Mouse (Mus musculus): ENCODE results near the gene Slc4a1ap. TPM values are rescaled to one million over a fixed set of nuclear protein-coding genes. Genes with fewer than 3 reads are reported as not detected.

Gene Slc4a1ap
- polyA plus RNA-seq, 1 experiment, result 48.9 TPM

- TF ChIP-seq POLR2A (IDR thresholded peaks at IDR 0.05; ENCODE audit: low read depth, low read length) (no peak), CTCF (IDR thresholded peaks at IDR 0.05; ENCODE audit: borderline replicate concordance, insufficient read depth, low read length) (no peak)
- Histone ChIP-seq H3K27ac (ENCODE audit: insufficient read depth, low read length) (peak overlapping the region; percentile 76), H3K4me1 (ENCODE audit: control insufficient read depth, insufficient read depth, low read length) (peaks cover 9% of the 10 kb centered on the region; the same call in 1 of the 2 replicates), H3K4me3 (ENCODE audit: insufficient read depth, low read length) (no peak overlapping the region)
These were observed 71.8 kb downstream of the Slc4a1ap start for GRCm38 (mm10) chr5:31598579-31598978.

DNA sequence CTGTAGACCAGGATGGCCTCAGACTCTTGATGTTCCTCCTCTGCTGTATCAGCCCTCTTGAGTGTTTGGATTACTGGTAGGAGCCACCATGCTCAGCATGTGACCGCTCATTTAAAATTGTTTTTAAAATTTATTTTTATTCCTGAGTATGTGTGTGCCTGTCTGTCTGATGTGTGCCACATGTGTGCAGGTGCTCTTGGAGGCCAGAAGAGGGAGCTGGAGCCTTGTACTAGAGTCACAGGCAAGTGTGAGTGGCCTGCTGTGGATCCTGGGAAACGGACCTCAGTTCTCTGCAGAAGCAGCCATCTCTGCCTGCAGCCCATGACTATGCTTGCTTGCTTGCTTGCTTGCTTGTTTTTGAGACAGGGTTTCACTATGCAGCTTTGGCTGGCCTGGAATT lies 72.4 kb downstream of the Slc4a1ap start:
- peaks cover 9% of the 10 kb centered on the region for H3K4me1 ChIP-seq (ENCODE audit: control insufficient read depth, insufficient read depth, low read length)
- no peak overlapping the region for H3K4me3 ChIP-seq (ENCODE audit: insufficient read depth, low read length)
- TF ChIP-seq CTCF (IDR thresholded peaks at IDR 0.05; ENCODE audit: borderline replicate concordance, insufficient read depth, low read length) (peak; percentile 21; the same call in 1 of the 2 replicates), POLR2A (IDR thresholded peaks at IDR 0.05; ENCODE audit: low read depth, low read length) (no peak)
- peak overlapping the region; percentile 76; the same call in 1 of the 2 replicates for H3K27ac ChIP-seq (ENCODE audit: insufficient read depth, low read length)

GRCm38 (mm10) chr5:31601162-31601722 lies 74.4 kb downstream of the Slc4a1ap start:
- Histone ChIP-seq H3K4me1 (ENCODE audit: control insufficient read depth, insufficient read depth, low read length) (peaks cover 12% of the 10 kb centered on the region), H3K27ac (ENCODE audit: insufficient read depth, low read length) (no peak overlapping the region), H3K4me3 (ENCODE audit: insufficient read depth, low read length) (no peak overlapping the region)
- TF ChIP-seq CTCF (IDR thresholded peaks at IDR 0.05; ENCODE audit: borderline replicate concordance, insufficient read depth, low read length), result no peak
- TF ChIP-seq POLR2A (IDR thresholded peaks at IDR 0.05; ENCODE audit: low read depth, low read length), result no peak

- Histone ChIP-seq H3K4me1 (ENCODE audit: control insufficient read depth, insufficient read depth, low read length) (peaks cover 8% of the 10 kb centered on the region), H3K27ac (ENCODE audit: insufficient read depth, low read length) (peak overlapping the region; percentile 92), H3K4me3 (ENCODE audit: insufficient read depth, low read length) (no peak overlapping the region)
- TF ChIP-seq POLR2A (IDR thresholded peaks at IDR 0.05; ENCODE audit: low read depth, low read length) (peak; percentile 71), CTCF (IDR thresholded peaks at IDR 0.05; ENCODE audit: borderline replicate concordance, insufficient read depth, low read length) (no peak)
These were observed 75.6 kb downstream of the Slc4a1ap start for GRCm38 (mm10) chr5:31602377-31602776.

DNA sequence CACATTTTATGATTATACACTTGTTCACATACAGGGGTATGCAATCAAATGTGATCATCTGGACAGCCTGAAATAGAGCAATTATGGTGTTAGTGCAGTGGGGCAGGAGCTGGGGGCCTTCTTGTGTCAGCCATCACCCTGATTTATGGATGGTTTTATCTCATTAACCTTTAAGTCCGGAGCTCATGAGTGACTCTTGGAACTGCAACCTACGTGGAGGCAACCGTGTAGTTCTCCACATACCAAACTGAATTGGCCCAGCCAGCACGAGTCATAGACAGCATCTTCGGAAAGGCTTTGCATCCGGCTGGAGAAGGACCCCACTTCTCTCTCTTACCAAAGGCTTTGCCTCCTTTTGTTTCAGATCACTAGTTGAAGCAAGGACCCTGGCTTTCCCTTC lies 77.0 kb downstream of the Slc4a1ap start:
- TF ChIP-seq POLR2A (IDR thresholded peaks at IDR 0.05; ENCODE audit: low read depth, low read length) (no peak), CTCF (IDR thresholded peaks at IDR 0.05; ENCODE audit: borderline replicate concordance, insufficient read depth, low read length) (no peak)
- Histone ChIP-seq H3K4me3 (ENCODE audit: insufficient read depth, low read length) (no peak overlapping the region), H3K4me1 (ENCODE audit: control insufficient read depth, insufficient read depth, low read length) (peaks cover 8% of the 10 kb centered on the region), H3K27ac (ENCODE audit: insufficient read depth, low read length) (no peak overlapping the region)

DNA sequence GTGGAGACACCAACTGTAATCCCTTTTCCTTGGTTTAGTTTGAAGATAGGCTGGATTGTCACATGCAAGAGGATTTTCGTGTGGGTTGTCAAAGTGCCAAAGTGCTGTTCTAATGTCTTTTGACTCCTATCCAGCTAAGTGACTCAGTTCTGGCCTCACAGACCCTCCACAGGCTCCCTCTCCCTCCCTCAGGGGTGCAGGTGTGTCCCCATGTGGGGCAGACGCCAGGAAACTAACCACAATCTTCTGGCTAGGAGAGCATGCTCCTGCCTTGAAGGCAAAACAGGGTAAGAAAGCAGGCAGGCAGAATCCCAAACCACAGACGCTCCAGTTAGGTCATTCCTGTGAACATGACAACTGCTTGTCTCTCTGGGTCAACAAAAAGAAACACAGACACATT lies 79.4 kb downstream of the Slc4a1ap start:
- Histone ChIP-seq H3K4me3 (ENCODE audit: insufficient read depth, low read length) (no peak overlapping the region), H3K4me1 (ENCODE audit: control insufficient read depth, insufficient read depth, low read length) (peaks cover 8% of the 10 kb centered on the region), H3K27ac (ENCODE audit: insufficient read depth, low read length) (peak overlapping the region; percentile 73)
- TF ChIP-seq CTCF (IDR thresholded peaks at IDR 0.05; ENCODE audit: borderline replicate concordance, insufficient read depth, low read length) (no peak), POLR2A (IDR thresholded peaks at IDR 0.05; ENCODE audit: low read depth, low read length) (no peak)

Other genes starting within 250 kb of the Slc4a1ap start
- gene Ift172, start 235.9 kb upstream of the Slc4a1ap start, polyA plus RNA-seq (2011; ENCODE audit: insufficient read length, low read depth, missing spikeins), result 37.4 and 37.6 TPM in 2 replicates
- 25.2 and 34.0 TPM in 2 replicates for gene Fndc4, start 230.9 kb upstream of the Slc4a1ap start, polyA plus RNA-seq (2011; ENCODE audit: insufficient read length, low read depth, missing spikeins)
- not detected in 2 replicates for gene Gckr, start 229.6 kb upstream of the Slc4a1ap start, polyA plus RNA-seq (2011; ENCODE audit: insufficient read length, low read depth, missing spikeins)
- 24.3 and 30.1 TPM in 2 replicates for gene Zfp512, start 74.6 kb upstream of the Slc4a1ap start, polyA plus RNA-seq (2011; ENCODE audit: insufficient read length, low read depth, missing spikeins)
- gene 4930548H24Rik, start 41.3 kb upstream of the Slc4a1ap start, polyA plus RNA-seq (2011; ENCODE audit: insufficient read length, low read depth, missing spikeins), result 0.26 TPM in 1 of 2 replicates, not detected in the other
- gene Gpn1, start 32.3 kb upstream of the Slc4a1ap start, polyA plus RNA-seq (2011; ENCODE audit: insufficient read length, low read depth, missing spikeins), result 24.9 and 32.9 TPM in 2 replicates
- gene Supt7l, start 812 bp downstream of the Slc4a1ap start, polyA plus RNA-seq (2011; ENCODE audit: insufficient read length, low read depth, missing spikeins), result 15.0 and 16.3 TPM in 2 replicates
- 165 and 191 TPM in 2 replicates for gene Mrpl33, start 69.9 kb downstream of the Slc4a1ap start, polyA plus RNA-seq (2011; ENCODE audit: insufficient read length, low read depth, missing spikeins)
- gene Rbks, start 170.6 kb downstream of the Slc4a1ap start, polyA plus RNA-seq (2011; ENCODE audit: insufficient read length, low read depth, missing spikeins), result 1.4 TPM in 1 of 2 replicates, not detected in the other
- gene Babam2, start 170.7 kb downstream of the Slc4a1ap start, polyA plus RNA-seq (2011; ENCODE audit: insufficient read length, low read depth, missing spikeins), result 60.2 and 68.7 TPM in 2 replicates

All from embryonic fibroblast, embryonic 13.5 days (primary cell).